Mouse (Mus musculus) urinary bladder, postnatal 14 days (tissue): Measurements from ENCODE around the gene Gm26965.
A peak's percentile ranks its signal among the peaks of the same experiment; 100 is the strongest.
"Not testable (repeated sequence)": the region's sequence is repeated elsewhere in the genome, so short reads cannot be mapped to it uniquely, and the experiment has no call there.

Source experiments
- DNase-seq: peaks from one replicate; pipeline ENCODE4 v3.0.0; 2021; ENCODE audit warnings: low spot score

The Gm26965 gene

DNA sequence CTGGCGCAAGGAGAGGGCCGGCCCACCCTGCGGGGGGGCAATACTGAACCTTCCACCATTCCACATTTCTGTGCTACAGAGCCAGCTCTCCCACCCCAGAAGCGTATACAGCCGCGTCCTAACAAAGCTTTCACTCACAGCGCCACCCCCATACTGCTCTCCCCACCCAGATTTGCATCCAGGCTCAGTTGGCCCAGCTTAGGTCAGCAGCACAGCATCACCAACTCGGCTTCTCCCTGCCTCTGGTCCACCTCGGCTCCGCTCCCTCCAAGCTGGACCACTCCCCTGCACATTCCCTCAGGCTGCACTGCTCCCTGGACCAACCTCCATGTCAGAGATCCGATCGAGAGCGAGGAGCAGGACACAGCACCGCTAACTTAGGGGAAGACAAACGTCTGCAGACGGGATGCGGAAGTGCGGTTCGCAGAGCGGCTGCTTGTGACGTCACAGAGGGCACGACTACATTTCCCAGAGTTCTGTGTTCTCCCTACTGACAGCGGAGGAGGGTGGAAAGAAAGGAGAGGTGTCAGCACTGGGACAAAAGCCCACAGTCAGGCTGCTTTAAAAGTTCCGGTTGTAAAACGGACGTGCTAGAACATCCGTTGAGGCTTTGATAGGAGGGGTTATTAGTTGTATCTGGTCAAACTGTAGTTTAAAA is at the start of gene Gm26965, which contains the start of gene Zfp87:
TSS of gene Gm26965 (minus strand) at position 399 of the 658 bp plus-strand sequence.
TSS of gene Zfp87 (minus strand) at position 425 of the 658 bp plus-strand sequence.
- peak; percentile 93 for DNase-seq

DNA sequence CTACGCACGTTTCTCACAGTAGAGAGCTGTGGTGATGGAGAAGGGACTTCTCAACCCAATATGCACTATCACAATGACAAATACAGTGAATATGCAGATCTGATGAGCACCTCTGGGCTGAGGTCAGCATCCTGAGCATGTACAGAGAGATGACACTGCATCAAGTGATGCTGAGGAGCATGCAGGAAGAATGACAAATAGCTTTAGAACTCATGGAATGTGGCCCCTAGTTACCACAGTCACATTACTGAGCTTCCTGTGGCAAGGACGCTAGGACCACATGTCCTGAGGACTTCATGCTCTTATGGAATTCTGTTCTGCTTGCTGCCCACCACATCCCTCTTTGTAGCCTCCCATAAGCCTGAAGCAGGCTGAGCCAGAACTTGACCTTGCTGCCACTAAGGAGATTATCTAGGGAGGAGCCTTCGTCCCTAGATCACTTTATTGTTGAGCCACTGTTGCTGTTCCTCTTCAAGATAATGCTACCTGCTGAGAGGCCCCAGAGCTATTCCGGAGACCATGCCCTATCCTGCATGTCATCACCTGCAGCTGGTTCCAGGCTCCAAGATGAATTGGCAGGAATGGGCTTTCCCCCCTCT is 46.7 kb upstream of the Gm26965 start:
- no peak for DNase-seq

DNA sequence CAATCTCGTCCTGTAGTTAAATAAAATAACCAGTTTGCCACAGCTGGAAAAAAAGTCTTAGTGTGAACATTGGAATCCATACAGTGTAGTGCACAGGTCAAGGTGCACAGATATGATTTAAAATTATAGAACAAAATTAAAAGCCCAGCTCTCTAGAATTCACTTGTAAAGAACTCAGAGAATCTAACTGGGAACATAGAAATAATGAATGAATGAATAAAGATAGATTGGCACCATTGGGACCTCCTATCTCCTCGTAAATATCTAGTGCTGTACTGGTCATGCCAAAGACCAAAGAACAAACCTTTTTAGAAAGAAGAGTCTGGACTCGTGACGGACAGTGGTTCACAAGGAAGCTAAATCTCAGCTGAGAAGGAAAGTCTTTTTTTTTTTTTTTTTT is 27.8 kb upstream of the Gm26965 start, which contains the start of gene Zfp748:
TSS of gene Zfp748 (minus strand) at position 101 of the 400 bp plus-strand sequence.
- no peak for DNase-seq

DNA sequence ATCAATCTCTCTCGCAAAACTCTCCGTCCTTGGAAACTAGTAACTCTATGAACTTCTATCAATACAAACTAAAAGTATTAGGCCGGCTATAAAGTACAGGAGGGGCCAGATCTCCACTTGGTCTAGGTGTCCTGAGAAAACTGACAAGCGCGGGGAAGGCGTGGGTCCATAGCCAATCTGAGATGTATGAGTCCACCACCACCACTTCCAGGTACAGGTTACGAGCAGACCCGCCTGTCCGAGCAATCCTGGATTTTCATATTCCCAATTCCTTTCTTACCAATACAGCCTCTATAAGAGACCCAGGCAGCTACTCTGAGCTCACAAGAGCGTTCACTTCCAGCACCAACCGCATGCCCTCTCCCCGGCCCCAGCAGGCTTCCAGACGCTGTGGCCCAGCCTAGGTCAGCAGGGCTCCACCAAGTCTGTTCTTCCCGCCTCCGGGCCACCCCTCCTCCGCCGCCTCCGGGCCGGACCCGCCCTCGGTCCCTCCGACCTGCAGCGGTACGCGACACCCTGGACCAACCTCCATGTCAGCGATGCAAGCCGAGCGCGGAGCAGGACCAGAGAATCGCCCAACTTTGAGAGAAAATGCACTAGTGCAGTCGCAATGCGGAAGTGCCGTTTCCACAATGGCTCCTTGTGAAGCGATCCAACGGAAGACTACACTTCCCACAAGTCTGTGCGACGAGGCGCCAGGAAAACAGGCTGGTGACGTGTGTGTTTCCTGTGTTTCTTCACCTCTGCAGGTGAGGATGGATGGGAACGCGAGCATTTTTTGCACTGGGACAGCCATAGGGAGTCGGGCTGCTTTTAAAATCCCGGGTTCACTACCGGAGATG is 26.8 kb upstream of the Gm26965 start:
- peak; percentile 88 for DNase-seq

DNA sequence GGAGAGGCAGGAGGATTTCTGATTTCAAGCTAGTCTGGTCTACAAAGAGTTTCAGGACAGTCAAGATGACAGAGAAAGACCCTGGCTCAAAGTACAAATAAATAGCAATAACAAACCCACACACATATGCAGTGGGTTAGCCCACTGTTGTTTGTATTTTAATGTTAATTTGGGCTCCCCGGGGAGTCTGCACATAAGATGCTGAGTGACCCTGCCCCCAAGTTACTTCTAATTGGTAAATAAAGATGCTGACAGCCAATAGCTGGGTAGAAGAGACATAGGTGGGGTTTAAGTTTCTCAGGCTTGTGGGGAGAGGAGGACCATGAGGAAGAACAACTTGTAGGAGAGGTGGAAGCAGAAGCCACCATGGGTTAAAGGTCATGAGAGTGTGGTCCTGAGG is 20.0 kb upstream of the Gm26965 start:
- DNase-seq = no peak

DNA sequence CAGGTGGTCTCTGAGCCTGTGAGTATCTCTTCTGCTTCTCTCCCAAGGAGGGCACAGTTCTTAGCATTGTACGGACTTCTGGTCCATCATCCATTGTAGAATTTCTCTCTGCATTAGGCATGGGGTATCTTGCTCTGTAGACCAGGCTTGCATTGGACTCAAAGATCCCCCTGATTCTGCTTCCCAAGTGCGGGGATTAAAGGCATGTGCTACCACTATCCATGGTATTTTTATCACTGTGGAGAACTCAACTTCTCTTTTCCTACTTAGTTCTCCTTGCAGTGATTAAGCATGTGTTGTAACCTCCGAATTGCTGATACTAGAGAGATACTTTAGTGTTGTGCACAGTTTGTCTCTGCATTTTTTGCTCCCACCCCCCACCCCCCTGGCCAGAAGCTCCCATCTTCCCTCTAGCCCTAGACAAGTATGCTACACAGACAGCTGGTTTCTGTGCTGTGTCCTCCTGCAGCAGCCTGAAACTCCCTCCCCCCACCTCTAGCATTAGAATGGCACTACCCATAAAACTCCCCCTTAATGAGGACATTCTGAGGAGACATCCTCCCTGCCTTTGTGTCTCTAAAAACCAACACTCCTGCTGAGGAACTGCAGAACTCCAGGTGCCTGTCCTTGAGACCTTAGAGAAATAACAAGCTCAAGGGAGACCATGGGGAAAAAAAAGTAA is 1.2 kb upstream of the Gm26965 start:
- no peak for DNase-seq

DNA sequence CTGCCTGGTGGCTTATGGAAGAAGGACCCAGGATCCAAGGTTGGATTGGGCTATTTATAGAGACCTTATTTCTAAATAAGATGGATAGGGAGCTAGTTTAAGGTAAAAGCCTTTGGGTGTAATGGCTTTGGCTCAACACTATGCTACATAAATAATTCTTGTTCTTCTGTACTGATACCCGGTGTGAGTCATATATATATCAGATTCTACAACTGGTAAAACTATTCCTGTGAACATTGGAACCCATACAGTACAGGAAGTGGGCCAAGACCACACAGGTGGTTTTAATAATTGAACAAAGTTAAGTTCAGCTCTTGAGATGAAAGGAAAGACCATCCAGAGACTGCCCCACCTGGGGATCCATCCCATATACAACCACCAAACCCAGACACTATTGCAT is 25.0 kb downstream of the Gm26965 start:
- DNase-seq = no peak

DNA sequence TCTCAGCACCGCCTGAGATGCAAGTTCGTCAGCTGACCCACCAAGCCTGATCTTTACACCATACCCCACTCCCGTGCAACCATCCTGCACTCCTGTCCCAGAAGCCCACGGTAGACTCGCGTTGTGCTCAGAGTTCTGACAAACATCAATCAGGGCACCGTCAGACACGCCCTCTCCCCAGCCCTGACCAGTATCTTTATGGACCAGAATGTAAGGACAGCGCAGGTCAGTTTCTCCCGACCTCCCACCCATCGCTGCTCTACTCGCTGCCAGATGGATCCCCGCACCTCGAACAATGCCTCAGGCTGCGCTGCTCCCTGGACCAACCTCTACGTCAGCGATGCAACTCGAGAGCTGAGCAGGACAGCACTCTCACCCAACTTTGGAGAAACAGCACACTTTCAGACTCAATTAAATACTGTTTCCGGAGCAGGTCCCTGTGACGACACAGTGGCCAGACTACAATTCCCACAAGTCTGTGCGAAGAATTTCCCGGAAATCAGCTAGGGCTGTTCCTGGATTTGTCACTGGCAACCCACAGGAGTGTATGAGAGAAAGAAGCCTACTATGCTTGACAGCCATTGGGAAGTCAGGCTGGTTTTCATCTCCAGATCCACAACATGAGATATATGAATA is 25.7 kb downstream of the Gm26965 start, which contains the start of gene Zfp58:
TSS of gene Zfp58 (minus strand) at position 472 of the 636 bp plus-strand sequence.
- peak; percentile 81 for DNase-seq

DNA sequence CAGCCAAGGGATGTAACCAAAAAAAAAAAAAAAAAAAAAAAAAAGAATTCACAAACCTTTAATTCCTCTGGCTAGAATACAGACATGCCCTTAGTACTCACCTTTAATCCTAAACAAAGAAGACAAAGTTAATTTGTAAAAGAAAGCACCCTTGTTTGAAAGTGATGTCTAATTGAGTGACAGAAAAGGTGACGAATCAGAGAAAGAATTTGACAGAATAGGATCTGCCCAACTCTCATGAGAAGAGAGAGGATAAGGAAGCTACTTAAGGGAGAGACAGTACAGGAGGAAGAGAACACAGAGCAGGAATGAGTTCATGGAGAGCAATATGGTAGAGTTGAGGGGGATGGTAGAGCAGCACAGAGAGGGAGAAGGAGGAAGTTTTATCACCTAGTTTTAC is 30.3 kb downstream of the Gm26965 start:
- DNase-seq = no peak

DNA sequence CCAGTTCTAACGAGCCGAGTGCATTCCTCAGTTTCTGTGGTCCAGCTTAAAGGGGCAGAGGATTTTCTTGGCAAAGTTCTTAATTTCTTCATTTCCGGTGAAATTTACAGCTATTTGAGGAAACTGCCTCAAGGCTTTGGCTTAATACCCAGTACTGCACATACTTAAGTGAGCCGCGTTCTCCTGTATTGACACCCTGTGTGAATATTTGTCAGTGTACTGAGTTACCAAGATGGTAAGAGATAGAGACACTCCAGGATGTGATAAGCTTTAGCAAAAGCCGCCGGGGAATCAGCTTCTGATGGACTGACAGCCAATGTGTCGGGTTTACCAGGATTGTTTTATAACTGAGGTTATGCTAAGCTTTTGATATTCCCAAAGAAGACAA is 41.5 kb downstream of the Gm26965 start:
- DNase-seq = no peak

DNA sequence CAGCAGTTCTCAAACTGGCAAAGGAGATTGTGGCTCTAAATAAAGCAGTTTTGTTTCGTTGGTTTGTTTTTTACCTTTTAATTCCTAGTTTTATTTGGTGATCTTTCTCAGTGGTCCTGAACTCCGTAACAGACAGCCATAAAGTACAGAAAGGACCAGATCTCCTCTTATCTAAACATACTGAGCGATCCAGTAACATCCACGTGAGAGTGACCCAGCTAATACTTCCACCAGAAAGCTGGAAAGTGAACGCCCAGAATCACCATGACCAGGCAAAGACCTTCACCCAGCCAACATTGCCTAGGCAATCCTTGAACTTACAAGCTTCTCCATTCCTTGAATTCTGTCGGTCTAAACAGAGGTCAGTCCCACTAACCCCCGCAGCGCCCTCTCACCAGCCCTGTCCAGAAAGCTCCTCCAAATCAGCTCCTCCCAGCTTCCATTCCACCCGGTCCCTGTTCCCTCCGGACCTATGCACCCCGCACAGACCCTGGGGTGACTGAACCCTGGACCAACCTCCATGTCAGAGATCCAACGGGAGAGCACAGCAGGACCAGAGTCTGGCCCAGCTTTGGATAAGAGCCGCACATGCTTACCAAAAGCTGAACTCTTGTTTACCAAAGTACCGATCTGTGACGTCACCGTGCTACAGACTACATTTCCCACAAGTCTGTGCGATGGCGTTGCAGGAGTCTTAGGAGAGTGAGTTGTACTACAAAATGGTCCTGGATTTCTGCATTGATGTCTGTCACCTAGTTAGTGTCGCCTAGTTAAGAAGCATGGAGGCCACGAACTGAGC is 42.1 kb downstream of the Gm26965 start, which contains the start of gene Zfp874b:
TSS of gene Zfp874b (minus strand) at position 634 of the 799 bp plus-strand sequence.
- peak; percentile 89 for DNase-seq

DNA sequence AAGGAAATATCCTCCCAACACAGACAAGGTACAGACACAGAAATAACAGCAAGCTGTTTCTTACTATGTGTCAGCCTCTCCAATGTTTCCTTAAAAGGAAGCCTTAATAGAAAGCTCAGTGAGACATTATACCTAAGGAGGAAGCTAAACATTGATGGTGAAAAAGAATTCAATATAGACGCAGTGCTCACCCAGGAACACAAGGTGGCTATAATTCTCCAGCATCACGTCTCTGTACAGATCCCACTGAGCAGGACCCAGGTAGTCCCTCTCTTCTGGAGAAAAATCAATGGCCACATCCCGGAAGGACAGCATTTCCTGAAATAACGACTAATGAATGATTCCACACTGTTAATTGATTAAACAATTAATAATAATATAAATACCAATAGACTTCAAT is 44.4 kb downstream of the Gm26965 start:
- DNase-seq = no peak

DNA sequence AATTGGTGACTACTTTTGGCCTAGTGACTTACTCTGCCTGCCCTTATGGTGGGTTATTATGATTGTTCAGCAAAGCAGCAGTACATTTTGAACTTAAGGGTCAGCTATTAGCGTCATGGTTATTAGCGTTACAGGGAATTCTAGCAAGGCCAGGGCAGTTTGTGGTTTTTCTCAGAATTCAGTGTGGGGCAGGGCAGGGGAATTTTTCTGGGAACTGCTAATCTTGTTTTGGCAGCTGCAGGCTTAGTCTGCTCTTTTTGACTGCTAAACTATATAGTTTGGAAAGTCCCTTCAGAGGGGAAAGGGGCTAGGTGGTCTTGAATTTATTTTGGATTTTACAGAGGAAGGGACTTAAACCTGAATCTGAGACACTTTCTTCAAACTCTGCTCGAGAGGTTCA is 56.7 kb downstream of the Gm26965 start:
- no peak for DNase-seq

DNA sequence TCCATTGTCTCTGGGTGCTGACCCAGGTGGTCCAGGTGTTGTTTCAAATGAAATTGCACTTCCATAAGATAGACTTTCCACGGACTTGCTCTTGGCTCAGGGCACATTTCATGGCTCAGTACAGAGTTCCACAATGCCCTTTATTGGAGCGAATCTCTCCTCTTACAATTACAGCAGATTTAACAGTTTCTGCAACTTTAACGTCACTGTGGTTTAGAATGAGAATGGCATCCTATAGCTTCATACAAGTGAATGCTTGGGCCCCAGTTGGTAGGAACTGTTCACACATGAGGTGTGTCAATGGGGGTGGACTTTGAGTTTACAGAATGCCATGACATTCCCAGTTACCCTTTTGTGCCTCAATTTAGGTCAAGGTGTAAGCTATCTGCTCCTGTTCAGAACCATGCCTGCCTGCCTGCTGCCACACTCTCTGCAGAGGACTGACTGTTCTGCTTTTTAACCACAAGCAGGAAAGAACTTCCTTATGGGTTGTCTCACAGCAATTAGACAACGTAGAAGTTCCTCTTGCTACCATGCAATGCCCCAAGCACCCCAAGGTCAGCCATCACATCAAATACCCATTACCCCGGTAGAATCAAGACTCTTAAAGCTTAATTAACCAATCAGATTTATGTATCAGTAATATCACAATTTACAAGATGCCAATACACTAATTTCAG is 62.3 kb downstream of the Gm26965 start:
- not testable (repeated sequence) for DNase-seq

DNA sequence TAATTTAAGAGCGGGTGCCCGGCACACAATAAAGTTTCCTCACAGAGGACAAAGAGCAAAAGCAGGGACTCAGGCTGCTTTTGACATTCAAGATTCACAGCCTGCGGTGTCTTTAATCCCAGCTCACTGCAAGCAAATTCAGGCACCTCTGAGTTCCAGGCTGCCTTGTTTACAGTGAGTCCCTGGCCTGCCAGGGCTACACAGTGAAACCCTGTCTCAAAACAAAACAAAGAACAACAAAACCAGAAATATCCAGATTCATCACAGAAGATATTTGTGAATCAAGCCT is 74.0 kb downstream of the Gm26965 start:
- DNase-seq = no peak

DNA sequence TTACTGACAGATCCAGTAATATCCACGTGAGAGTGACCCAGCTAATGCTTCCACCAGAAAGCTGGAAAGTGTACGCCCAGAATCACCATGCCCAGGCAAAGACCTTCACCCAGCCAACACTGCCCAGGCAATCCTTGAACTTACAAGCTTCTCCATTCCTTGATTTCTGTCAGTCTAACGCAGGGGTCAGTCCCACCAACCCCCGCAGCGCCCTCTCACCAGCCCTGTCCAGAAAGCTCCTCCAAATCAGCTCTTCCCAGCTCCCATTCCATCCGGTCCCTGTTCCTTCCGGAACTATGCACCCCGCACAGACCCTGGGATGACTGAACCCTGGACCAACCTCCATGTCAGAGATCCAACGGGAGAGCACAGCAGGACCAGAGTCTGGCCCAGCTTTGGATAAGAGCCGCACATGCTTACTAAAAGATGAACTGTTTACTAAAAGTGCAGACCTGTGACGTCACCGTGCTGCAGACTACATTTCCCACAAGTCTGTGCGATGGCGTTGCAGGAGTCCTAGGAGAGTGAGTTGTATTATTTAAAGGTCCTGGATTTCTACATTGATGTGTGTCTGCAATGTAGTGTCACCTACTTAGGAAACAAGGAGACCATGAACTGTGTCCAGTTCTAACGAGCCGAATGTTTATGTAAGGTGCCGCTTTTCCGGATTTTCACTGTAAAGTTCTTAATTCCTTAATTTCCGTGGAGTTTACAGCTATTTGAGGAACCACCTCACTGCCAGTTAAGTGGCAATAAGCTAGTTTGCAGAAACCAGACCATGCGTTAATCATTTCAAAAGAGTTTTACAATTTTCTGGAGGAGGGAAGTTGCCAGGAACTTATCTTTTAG is 74.6 kb downstream of the Gm26965 start, which contains the start of gene Zfp874a:
TSS of gene Zfp874a (minus strand) at position 453 of the 849 bp plus-strand sequence.
- peak; percentile 91 for DNase-seq
